Mouse (Mus musculus): ENCODE measurements around the gene Spin1. TPM values are rescaled to one million over a fixed set of nuclear protein-coding genes. Genes with fewer than 3 reads are reported as not detected.

The Spin1 gene
- total and polyA plus RNA-seq, 2 experiments from 2014 or later, result 158 to 214 TPM

DNA sequence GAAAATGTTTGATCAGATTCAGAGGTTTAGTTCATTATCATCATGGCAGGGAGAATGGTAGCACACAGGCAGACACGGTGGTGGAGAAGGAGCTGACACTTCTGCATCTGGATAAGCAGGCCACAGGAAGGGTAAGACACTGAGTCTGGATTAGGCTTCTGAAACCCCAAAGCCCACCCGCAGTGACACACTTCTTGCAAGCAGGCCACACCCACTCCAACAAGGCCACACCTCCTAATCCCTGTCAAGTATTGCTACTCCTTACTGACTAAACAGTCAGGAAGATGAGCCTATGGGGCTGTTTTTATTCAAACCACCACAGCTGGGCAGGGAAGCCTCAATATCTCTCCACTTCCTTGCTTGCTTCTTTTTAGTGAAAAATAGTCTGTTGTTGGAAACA is 19.9 kb upstream of the Spin1 start:
- H3K4me3 ChIP-seq (ENCODE audit: low read depth, low read length), result no peak overlapping the region
- 49% methylated on average over 2 of the region's 2 CpGs for WGBS
- no peak overlapping the region for H3K9ac ChIP-seq (replicated peaks; ENCODE audit: low read length, poor library complexity, severe bottlenecking)
- H3K9me3 ChIP-seq (ENCODE audit: low read length), result no peaks in the 10 kb centered on the region
- no peak for TF ChIP-seq CTCF (IDR thresholded peaks at IDR 0.05)
- DNase-seq (ENCODE audit: low spot score) (no peak), ATAC-seq (ENCODE audit: low FRiP score) (no peak)
- H3K36me3 ChIP-seq (ENCODE audit: insufficient read depth, low read length), result no peaks in the 10 kb centered on the region
- no peaks in the 10 kb centered on the region for H3K27me3 ChIP-seq (ENCODE audit: insufficient read depth, low read length)
- H3K27ac ChIP-seq (ENCODE audit: low read depth, low read length), result no peak overlapping the region
- H3K4me1 ChIP-seq (ENCODE audit: insufficient read depth, low read length), result no peaks in the 10 kb centered on the region
- no peak overlapping the region for H3K4me2 ChIP-seq (ENCODE audit: low read depth, low read length, poor library complexity, severe bottlenecking)

DNA sequence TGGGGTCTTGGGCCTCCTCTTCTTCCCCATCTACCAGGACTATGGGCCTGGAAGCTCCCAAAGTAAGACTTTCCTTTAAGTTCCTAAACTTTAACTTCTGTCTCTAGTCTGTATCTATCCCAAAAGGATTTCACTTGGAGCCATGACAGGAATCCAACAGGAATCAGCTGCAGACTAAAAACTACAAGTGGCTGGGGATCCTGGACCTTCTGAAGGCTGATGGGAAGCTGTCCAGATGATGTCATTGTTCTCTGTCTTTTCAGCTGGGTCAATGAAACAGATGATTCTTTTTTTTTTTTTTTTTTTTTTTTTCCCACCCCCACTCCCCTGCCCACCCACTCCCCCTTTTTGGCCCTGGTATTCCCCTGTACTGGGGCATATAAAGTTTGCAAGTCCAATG is 16.4 kb upstream of the Spin1 start:
- DNase-seq (ENCODE audit: low spot score) (no peak), ATAC-seq (ENCODE audit: low FRiP score) (no peak)
- Histone ChIP-seq H3K9me3 (ENCODE audit: low read length) (no peaks in the 10 kb centered on the region), H3K27me3 (ENCODE audit: insufficient read depth, low read length) (no peaks in the 10 kb centered on the region), H3K4me3 (ENCODE audit: low read depth, low read length) (no peak overlapping the region), H3K4me1 (ENCODE audit: insufficient read depth, low read length) (no peaks in the 10 kb centered on the region), H3K9ac (replicated peaks; ENCODE audit: low read length, poor library complexity, severe bottlenecking) (no peak overlapping the region), H3K4me2 (ENCODE audit: low read depth, low read length, poor library complexity, severe bottlenecking) (no peak overlapping the region), H3K36me3 (ENCODE audit: insufficient read depth, low read length) (no peaks in the 10 kb centered on the region), H3K27ac (ENCODE audit: low read depth, low read length) (no peak overlapping the region)
- no peak for TF ChIP-seq CTCF (IDR thresholded peaks at IDR 0.05)

GRCm38 (mm10) chr13:51085941-51086340 is 14.7 kb upstream of the Spin1 start:
- Histone ChIP-seq H3K36me3 (ENCODE audit: insufficient read depth, low read length) (no peaks in the 10 kb centered on the region), H3K4me2 (ENCODE audit: low read depth, low read length, poor library complexity, severe bottlenecking) (no peak overlapping the region), H3K4me3 (ENCODE audit: low read depth, low read length) (no peak overlapping the region), H3K9me3 (ENCODE audit: low read length) (no peaks in the 10 kb centered on the region), H3K27ac (ENCODE audit: low read depth, low read length) (no peak overlapping the region), H3K4me1 (ENCODE audit: insufficient read depth, low read length) (no peaks in the 10 kb centered on the region), H3K9ac (replicated peaks; ENCODE audit: low read length, poor library complexity, severe bottlenecking) (no peak overlapping the region), H3K27me3 (ENCODE audit: insufficient read depth, low read length) (no peaks in the 10 kb centered on the region)
- DNase-seq (ENCODE audit: low spot score) (no peak), ATAC-seq (ENCODE audit: low FRiP score) (no peak)
- 93% methylated on average over 11 of the region's 11 CpGs for WGBS
- no peak for TF ChIP-seq CTCF (IDR thresholded peaks at IDR 0.05)

DNA sequence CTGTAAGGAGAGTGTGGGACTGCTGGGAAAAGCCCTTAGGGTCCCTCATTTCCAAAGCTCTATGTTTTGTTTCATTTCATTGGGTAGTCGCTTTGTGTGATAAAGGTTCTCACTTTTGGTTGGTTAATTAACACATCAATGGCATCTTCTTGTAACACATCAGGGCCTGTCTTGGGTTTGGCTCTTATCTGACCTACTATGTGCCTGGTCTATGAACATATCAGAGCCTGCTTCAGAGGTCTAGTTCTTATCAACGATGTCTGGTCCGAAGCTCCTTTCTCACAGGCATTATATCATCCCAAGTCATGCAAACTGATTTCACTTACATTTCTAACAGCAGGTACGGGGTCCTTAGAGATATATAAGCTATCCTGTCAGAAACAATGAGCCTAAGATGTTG is 13.4 kb upstream of the Spin1 start:
- DNase-seq (ENCODE audit: low spot score) (no peak), ATAC-seq (ENCODE audit: low FRiP score) (no peak)
- Histone ChIP-seq H3K4me3 (ENCODE audit: low read depth, low read length) (no peak overlapping the region), H3K36me3 (ENCODE audit: insufficient read depth, low read length) (no peaks in the 10 kb centered on the region), H3K27me3 (ENCODE audit: insufficient read depth, low read length) (no peaks in the 10 kb centered on the region), H3K27ac (ENCODE audit: low read depth, low read length) (no peak overlapping the region), H3K9me3 (ENCODE audit: low read length) (no peaks in the 10 kb centered on the region), H3K9ac (replicated peaks; ENCODE audit: low read length, poor library complexity, severe bottlenecking) (no peak overlapping the region), H3K4me1 (ENCODE audit: insufficient read depth, low read length) (no peaks in the 10 kb centered on the region), H3K4me2 (ENCODE audit: low read depth, low read length, poor library complexity, severe bottlenecking) (no peak overlapping the region)
- 84% methylated on average over 4 of the region's 4 CpGs for WGBS
- TF ChIP-seq CTCF (IDR thresholded peaks at IDR 0.05), result no peak

- H3K36me3 ChIP-seq (ENCODE audit: insufficient read depth, low read length), result no peaks in the 10 kb centered on the region
- H3K9me3 ChIP-seq (ENCODE audit: low read length), result no peaks in the 10 kb centered on the region
- no peak for DNase-seq (ENCODE audit: low spot score)
- H3K4me2 ChIP-seq (ENCODE audit: low read depth, low read length, poor library complexity, severe bottlenecking), result no peak overlapping the region
- TF ChIP-seq CTCF (IDR thresholded peaks at IDR 0.05), result no peak
- H3K9ac ChIP-seq (replicated peaks; ENCODE audit: low read length, poor library complexity, severe bottlenecking), result no peak overlapping the region
- no peaks in the 10 kb centered on the region for H3K4me1 ChIP-seq (ENCODE audit: insufficient read depth, low read length)
- WGBS, result 90% methylated on average over 4 of the region's 4 CpGs
- ATAC-seq (ENCODE audit: low FRiP score), result no peak
- H3K27ac ChIP-seq (ENCODE audit: low read depth, low read length), result no peak overlapping the region
- no peaks in the 10 kb centered on the region for H3K27me3 ChIP-seq (ENCODE audit: insufficient read depth, low read length)
- H3K4me3 ChIP-seq (ENCODE audit: low read depth, low read length), result no peak overlapping the region
Measured at GRCm38 (mm10) chr13:51088207-51088606, 12.5 kb upstream of the Spin1 start.

DNA sequence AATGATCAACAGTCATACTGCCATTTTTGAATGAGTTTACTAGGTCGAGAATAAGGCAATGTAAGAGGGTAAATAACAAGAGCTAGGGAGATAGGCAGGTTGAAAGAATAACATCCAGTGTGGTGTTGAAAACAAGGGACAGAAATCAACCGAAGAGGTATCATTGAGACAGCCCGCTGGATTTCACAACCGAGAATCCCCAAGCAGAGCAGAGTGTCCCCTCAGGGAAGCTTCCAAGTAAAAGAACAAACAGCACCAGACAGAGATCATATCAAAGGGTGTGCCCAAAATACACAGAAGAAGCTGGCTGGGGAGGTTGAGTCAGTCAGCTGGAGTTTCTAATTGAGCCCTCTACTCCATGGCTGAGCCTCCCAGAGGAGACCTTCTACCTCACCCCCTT is 11.6 kb upstream of the Spin1 start:
- H3K4me2 ChIP-seq (ENCODE audit: low read depth, low read length, poor library complexity, severe bottlenecking), result no peak overlapping the region
- 85% methylated on average over 4 of the region's 4 CpGs for WGBS
- no peak for DNase-seq (ENCODE audit: low spot score)
- no peaks in the 10 kb centered on the region for H3K9me3 ChIP-seq (ENCODE audit: low read length)
- H3K27ac ChIP-seq (ENCODE audit: low read depth, low read length), result no peak overlapping the region
- H3K4me1 ChIP-seq (ENCODE audit: insufficient read depth, low read length), result no peaks in the 10 kb centered on the region
- no peak for ATAC-seq (ENCODE audit: low FRiP score)
- no peak overlapping the region for H3K9ac ChIP-seq (replicated peaks; ENCODE audit: low read length, poor library complexity, severe bottlenecking)
- no peak for TF ChIP-seq CTCF (IDR thresholded peaks at IDR 0.05)
- H3K4me3 ChIP-seq (ENCODE audit: low read depth, low read length), result no peak overlapping the region
- H3K36me3 ChIP-seq (ENCODE audit: insufficient read depth, low read length), result no peaks in the 10 kb centered on the region
- no peaks in the 10 kb centered on the region for H3K27me3 ChIP-seq (ENCODE audit: insufficient read depth, low read length)

Measured in midbrain, postnatal 0 days (tissue).